Mouse (Mus musculus): Measurements from ENCODE around the gene Lmx1b. TPM values are rescaled to one million over a fixed set of nuclear protein-coding genes. Genes with fewer than 3 reads are reported as not detected.
A peak's percentile ranks its signal among the peaks of the same experiment; 100 is the strongest.

The Lmx1b gene
- polyA plus RNA-seq, 1 experiment from 2014 or later = 1.6 TPM

DNA sequence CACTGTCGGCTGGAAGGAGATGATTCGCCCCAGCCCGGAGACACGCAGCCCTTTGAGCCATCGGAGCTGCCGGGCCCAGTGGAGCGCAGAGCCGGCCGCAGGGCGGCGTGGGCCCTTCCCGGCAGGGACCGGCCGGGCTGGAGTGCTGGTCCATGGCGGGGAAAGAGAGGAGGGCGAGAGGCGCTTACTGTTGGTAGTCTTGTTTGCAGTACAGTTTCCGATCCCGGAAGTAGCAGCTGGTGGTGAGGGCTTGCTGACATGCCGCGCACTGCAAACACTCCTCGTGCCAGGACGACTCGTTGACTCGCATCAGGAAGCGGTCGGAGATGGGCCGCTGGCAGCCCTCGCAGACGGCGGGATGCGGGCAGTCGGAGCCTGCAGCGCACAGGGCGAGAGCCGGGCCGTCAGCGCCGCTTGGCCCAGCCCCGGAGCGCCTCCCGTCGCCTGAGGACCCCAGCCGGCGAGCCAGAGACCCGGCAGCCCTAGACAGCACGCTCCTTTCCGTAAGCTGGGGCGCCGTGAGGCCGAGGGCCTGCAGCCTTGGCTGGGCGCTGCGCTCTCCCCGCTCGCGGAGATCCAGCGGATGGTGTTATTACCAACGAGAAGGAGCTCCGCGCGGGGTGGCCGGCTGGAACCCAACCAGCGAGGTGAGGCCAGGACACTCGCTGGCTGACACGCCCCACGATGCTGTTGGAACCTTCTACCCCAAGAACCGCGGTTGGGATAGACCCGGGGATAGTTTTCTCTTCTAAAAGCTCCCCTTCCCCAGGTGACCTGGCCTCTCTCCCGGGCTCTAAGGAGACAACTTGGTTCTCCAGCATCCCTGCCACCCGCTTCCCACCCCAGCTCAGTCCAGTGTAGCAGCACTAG is 775 bp downstream of the Lmx1b start:
- Histone ChIP-seq H3K9ac (ENCODE audit: low read length) (peak overlapping the region; percentile 49), H3K4me3 (ENCODE audit: low read depth, low read length) (peak overlapping the region; percentile 50), H3K27ac (ENCODE audit: low read depth, low read length) (no peak overlapping the region), H3K4me1 (ENCODE audit: control insufficient read depth, insufficient read depth, low read length) (peaks cover 4% of the 10 kb centered on the region), H3K36me3 (ENCODE audit: control insufficient read depth, insufficient read depth, low read length) (no peaks in the 10 kb centered on the region), H3K9me3 (ENCODE audit: control insufficient read depth, low read length) (no peaks in the 10 kb centered on the region), H3K4me2 (ENCODE audit: low read depth) (peak overlapping the region; percentile 41), H3K27me3 (ENCODE audit: control insufficient read depth, insufficient read depth, low read length) (peaks cover 98% of the 10 kb centered on the region)
- ATAC-seq (ENCODE audit: insufficient read depth, low FRiP score, low TSS enrichment) (no peak), DNase-seq (ENCODE audit: low spot score) (peak; percentile 67)
- under 1% methylated on average over 69 of the region's 71 CpGs for WGBS

DNA sequence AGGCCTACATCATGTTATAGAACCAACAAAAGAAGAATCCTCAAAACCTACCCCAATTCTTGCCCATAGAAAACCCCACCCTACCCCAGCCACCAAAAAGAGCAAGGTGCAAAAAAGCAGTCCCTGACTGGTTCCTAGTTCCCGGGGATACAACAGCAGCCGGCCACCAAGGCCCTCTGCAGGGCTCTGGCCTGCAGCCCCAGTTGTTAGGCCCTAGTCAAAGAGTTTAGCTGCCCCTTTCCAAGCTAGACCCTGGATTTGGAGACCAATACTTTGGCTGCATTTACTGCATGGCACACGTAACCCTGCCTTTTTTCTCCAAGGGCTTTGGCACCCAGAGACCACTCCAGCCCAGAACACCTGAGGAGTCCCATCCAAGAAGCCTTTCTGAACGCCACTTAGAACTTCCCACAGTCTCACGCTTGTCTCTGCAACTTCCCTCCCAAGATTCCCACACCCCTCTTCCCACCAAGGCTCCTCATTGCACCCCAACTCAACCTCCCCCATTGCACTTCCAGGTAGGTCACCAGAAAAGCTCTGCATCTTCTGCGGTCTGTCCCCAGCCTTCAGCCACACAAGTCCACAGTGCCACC is 2.1 kb downstream of the Lmx1b start:
- ATAC-seq (ENCODE audit: insufficient read depth, low FRiP score, low TSS enrichment) (no peak), DNase-seq (ENCODE audit: low spot score) (no peak)
- Histone ChIP-seq H3K36me3 (ENCODE audit: control insufficient read depth, insufficient read depth, low read length) (no peaks in the 10 kb centered on the region), H3K27me3 (ENCODE audit: control insufficient read depth, insufficient read depth, low read length) (peaks cover 98% of the 10 kb centered on the region), H3K4me3 (ENCODE audit: low read depth, low read length) (peak overlapping the region; percentile 50; the same call in 1 of the 2 replicates), H3K9me3 (ENCODE audit: control insufficient read depth, low read length) (no peaks in the 10 kb centered on the region), H3K4me1 (ENCODE audit: control insufficient read depth, insufficient read depth, low read length) (peaks cover 4% of the 10 kb centered on the region), H3K4me2 (ENCODE audit: low read depth) (0 out of 2 replicates have a peak overlapping the region, but pooled peaks have one; percentile 0), H3K9ac (ENCODE audit: low read length) (no peak overlapping the region), H3K27ac (ENCODE audit: low read depth, low read length) (no peak overlapping the region)
- WGBS = 12% methylated on average over 6 of the region's 6 CpGs

DNA sequence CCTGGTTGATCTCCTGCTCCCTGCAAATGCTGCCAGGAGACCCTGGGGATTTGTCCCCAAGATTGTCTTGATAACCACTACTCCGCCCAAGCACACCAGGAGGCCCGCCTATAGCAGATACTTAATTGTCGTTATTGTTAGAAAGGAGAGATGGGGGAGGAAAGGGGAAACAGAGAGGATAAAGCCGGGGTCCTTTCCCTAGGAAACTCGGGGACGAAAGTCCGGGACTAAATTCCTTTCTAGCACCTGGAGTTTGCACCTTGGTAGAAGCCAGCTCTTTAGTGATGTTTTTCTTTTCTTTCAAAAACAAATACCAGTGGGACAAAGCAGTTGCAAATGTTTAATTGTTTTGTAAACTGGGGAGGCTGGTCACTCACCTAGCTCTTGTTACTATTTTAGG is 3.0 kb downstream of the Lmx1b start:
- Histone ChIP-seq H3K27ac (ENCODE audit: low read depth, low read length) (no peak overlapping the region), H3K4me2 (ENCODE audit: low read depth) (no peak overlapping the region), H3K9me3 (ENCODE audit: control insufficient read depth, low read length) (no peaks in the 10 kb centered on the region), H3K4me3 (ENCODE audit: low read depth, low read length) (no peak overlapping the region), H3K9ac (ENCODE audit: low read length) (no peak overlapping the region), H3K36me3 (ENCODE audit: control insufficient read depth, insufficient read depth, low read length) (no peaks in the 10 kb centered on the region), H3K27me3 (ENCODE audit: control insufficient read depth, insufficient read depth, low read length) (peaks cover 98% of the 10 kb centered on the region), H3K4me1 (ENCODE audit: control insufficient read depth, insufficient read depth, low read length) (peaks cover 2% of the 10 kb centered on the region)
- DNase-seq (ENCODE audit: low spot score) = no peak
- 2% methylated on average over 7 of the region's 7 CpGs for WGBS
- ATAC-seq (ENCODE audit: insufficient read depth, low FRiP score, low TSS enrichment) = no peak

DNA sequence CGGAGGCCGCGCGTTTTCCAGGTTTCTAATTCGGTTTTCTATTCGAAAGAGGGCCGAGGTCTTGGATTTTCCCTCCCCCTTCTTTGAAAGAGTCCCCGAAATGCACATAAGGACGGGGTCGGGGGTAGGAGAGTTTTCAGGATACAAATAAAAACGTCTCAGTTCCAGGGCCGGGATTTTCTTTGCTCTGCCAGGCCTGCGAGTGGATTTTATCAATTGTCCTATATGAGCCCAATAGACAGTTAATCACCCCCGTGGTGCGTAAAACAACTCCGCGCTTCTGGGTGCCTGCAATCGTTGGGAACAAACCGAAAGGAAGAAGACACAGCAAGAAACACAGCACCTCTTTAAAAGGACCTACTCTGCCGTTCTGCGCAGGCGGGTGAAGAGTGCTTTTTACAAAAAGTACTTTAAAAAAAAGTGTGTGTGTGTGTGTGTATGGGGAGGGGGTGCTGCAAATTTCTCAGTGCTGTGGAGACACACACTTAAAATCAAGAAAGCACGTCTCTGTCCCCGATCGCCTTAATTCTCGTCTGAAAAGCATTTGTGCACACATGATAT is 3.6 kb downstream of the Lmx1b start:
- peaks cover 3% of the 10 kb centered on the region for H3K4me1 ChIP-seq (ENCODE audit: control insufficient read depth, insufficient read depth, low read length)
- 0 out of 2 replicates have a peak overlapping the region, but pooled peaks have one; percentile 12 for H3K4me3 ChIP-seq (ENCODE audit: low read depth, low read length)
- peak overlapping the region; percentile 26; the same call in 1 of the 2 replicates for H3K4me2 ChIP-seq (ENCODE audit: low read depth)
- WGBS = 1% methylated on average over 26 of the region's 26 CpGs
- H3K36me3 ChIP-seq (ENCODE audit: control insufficient read depth, insufficient read depth, low read length) = no peaks in the 10 kb centered on the region
- H3K9me3 ChIP-seq (ENCODE audit: control insufficient read depth, low read length) = no peaks in the 10 kb centered on the region
- H3K27ac ChIP-seq (ENCODE audit: low read depth, low read length) = no peak overlapping the region
- H3K27me3 ChIP-seq (ENCODE audit: control insufficient read depth, insufficient read depth, low read length) = peaks cover 98% of the 10 kb centered on the region
- DNase-seq (ENCODE audit: low spot score) (peak; percentile 53), ATAC-seq (ENCODE audit: insufficient read depth, low FRiP score, low TSS enrichment) (no peak)
- H3K9ac ChIP-seq (ENCODE audit: low read length) = peak overlapping the region; percentile 14; the same call in 1 of the 2 replicates

DNA sequence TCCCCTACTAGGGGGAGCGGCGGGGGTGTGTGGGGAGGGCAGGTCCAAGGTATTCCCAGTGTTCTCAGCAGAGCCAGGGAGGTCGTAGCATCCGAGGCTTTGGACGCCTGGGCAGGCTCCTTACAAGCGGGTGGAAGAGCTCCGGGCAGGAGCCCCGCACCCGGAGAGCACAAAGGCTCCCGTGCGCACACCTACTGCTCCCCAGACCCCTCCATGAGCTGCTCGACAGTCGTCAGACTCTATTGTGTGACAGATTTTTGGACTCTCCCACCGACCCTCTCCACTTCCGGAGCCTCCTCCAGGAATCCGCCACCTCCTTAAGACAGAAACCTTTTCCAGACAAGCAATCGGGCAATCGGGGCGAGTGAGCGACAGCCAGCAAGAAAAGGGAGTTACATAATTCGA is 4.2 kb downstream of the Lmx1b start:
- H3K27me3 ChIP-seq (ENCODE audit: control insufficient read depth, insufficient read depth, low read length) = peaks cover 98% of the 10 kb centered on the region
- WGBS = 0% methylated on average over 21 of the region's 21 CpGs
- peak overlapping the region; percentile 12 for H3K4me3 ChIP-seq (ENCODE audit: low read depth, low read length)
- DNase-seq (ENCODE audit: low spot score) = peak; percentile 64
- ATAC-seq (ENCODE audit: insufficient read depth, low FRiP score, low TSS enrichment) = no peak
- H3K36me3 ChIP-seq (ENCODE audit: control insufficient read depth, insufficient read depth, low read length) = no peaks in the 10 kb centered on the region
- H3K9ac ChIP-seq (ENCODE audit: low read length) = no peak overlapping the region
- H3K27ac ChIP-seq (ENCODE audit: low read depth, low read length) = no peak overlapping the region
- H3K4me1 ChIP-seq (ENCODE audit: control insufficient read depth, insufficient read depth, low read length) = peaks cover 6% of the 10 kb centered on the region
- peak overlapping the region; percentile 26; the same call in 1 of the 2 replicates for H3K4me2 ChIP-seq (ENCODE audit: low read depth)
- H3K9me3 ChIP-seq (ENCODE audit: control insufficient read depth, low read length) = no peaks in the 10 kb centered on the region

DNA sequence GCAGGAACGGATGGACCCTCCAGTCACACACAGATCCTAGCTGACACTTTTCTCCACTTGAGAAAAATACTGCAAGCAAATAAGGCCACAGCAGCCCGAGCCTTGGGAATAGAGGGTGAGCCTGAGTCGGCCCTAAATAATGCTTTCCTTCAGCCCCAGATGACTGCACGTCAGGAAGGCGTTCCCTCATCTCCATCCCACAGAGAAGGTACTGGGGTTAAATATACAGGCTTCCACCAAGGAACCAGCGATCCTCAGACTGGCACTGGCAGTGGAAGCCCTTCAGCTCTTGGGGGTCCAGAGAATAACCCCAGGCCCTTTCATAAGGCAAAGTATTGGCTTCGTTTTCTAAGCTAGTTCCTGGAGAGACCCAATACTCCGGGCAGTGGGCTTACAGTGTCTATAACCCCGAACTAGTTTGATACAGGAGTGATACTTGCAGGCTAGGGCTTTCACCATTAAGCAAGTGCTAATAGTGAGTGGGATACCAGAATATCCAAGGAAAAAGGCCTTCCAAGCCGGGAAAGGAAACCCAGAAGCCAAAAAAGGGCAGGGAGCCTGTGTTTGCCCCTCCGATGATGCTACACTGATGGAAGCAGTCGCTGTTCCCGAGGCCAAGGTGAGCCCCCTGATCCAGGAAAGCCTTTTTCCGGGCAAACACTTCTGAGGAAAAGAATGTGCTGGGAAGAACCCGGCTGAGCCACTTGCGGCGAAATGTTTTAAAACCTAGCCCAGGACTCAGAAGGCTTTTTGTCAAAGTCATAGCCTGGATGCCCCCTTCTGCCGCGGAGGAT is 4.8 kb downstream of the Lmx1b start:
- Histone ChIP-seq H3K4me1 (ENCODE audit: control insufficient read depth, insufficient read depth, low read length) (peaks cover 6% of the 10 kb centered on the region), H3K9me3 (ENCODE audit: control insufficient read depth, low read length) (no peaks in the 10 kb centered on the region), H3K27me3 (ENCODE audit: control insufficient read depth, insufficient read depth, low read length) (peaks cover 98% of the 10 kb centered on the region), H3K36me3 (ENCODE audit: control insufficient read depth, insufficient read depth, low read length) (no peaks in the 10 kb centered on the region), H3K4me3 (ENCODE audit: low read depth, low read length) (peak overlapping the region; percentile 12), H3K4me2 (ENCODE audit: low read depth) (peak overlapping the region; percentile 26; the same call in 1 of the 2 replicates), H3K27ac (ENCODE audit: low read depth, low read length) (no peak overlapping the region), H3K9ac (ENCODE audit: low read length) (no peak overlapping the region)
- DNase-seq (ENCODE audit: low spot score) = peak; percentile 51
- no peak for ATAC-seq (ENCODE audit: insufficient read depth, low FRiP score, low TSS enrichment)
- 3% methylated on average over 19 of the region's 19 CpGs for WGBS

DNA sequence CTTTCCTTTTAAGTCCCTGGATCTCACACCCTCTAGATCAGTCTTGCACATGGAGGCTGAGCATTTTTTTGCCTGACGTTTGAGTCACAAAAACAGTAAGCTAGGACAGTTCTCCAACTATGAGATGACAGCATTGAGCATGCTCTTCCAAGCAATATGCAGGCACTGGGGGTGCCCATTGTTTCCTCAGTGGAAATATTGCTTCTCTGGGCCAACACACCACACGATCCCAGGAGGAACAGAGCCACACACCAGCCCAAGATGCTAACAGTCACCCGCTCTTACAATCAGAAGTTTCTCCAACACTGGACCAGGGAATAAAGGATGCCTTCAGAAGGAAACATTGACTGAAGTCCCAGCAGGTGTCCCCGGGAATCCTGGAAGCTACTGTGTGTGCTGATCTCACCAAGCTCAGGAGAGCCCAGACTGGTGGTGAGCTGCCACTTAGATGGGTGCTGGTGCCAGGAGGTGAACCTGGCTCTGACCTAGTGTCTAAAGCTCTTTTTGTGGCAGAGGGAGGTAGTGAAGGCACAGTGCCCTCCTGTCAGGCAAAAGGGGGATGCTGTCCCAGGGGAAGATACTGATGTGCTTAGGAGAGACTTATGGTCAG is 5.7 kb downstream of the Lmx1b start:
- no peak overlapping the region for H3K4me2 ChIP-seq (ENCODE audit: low read depth)
- DNase-seq (ENCODE audit: low spot score) = no peak

DNA sequence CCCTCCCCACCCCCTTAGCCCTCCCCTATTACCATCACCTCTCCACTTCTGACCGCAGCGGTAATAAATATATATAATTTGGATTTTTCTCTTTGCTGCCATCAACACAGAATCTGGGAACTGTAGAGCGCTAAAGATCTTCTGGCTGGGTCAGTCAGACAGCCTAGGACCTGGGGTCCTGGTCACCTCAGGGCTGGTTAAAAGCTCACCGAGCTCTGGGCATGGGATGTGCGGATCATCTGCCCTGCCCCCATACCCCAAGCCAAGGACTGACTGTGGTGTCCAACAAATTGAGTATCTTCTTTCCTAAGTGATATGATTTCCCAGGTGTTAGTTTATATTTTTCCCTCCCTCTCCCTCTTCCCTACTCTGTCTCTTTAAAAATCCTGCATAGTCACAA is 6.4 kb downstream of the Lmx1b start:
- H3K4me2 ChIP-seq (ENCODE audit: low read depth) = no peak overlapping the region
- DNase-seq (ENCODE audit: low spot score) = no peak
- no peaks in the 10 kb centered on the region for H3K9me3 ChIP-seq (ENCODE audit: control insufficient read depth, low read length)
- no peaks in the 10 kb centered on the region for H3K36me3 ChIP-seq (ENCODE audit: control insufficient read depth, insufficient read depth, low read length)
- peaks cover 98% of the 10 kb centered on the region for H3K27me3 ChIP-seq (ENCODE audit: control insufficient read depth, insufficient read depth, low read length)
- no peak overlapping the region for H3K4me3 ChIP-seq (ENCODE audit: low read depth, low read length)
- WGBS = 4% methylated on average over 5 of the region's 5 CpGs
- no peak for ATAC-seq (ENCODE audit: insufficient read depth, low FRiP score, low TSS enrichment)
- H3K27ac ChIP-seq (ENCODE audit: low read depth, low read length) = no peak overlapping the region
- H3K9ac ChIP-seq (ENCODE audit: low read length) = no peak overlapping the region
- H3K4me1 ChIP-seq (ENCODE audit: control insufficient read depth, insufficient read depth, low read length) = peaks cover 17% of the 10 kb centered on the region

More for the DNA sequence above, 5.7 kb downstream of the Lmx1b start:
- no peaks in the 10 kb centered on the region for H3K36me3 ChIP-seq (ENCODE audit: control insufficient read depth, insufficient read depth, low read length)
- no peak overlapping the region for H3K4me3 ChIP-seq (ENCODE audit: low read depth, low read length)
- H3K27me3 ChIP-seq (ENCODE audit: control insufficient read depth, insufficient read depth, low read length) = peaks cover 98% of the 10 kb centered on the region
- no peaks in the 10 kb centered on the region for H3K9me3 ChIP-seq (ENCODE audit: control insufficient read depth, low read length)
- H3K9ac ChIP-seq (ENCODE audit: low read length) = no peak overlapping the region
- 5% methylated on average over 4 of the region's 4 CpGs for WGBS
- ATAC-seq (ENCODE audit: insufficient read depth, low FRiP score, low TSS enrichment) = no peak
- peaks cover 14% of the 10 kb centered on the region for H3K4me1 ChIP-seq (ENCODE audit: control insufficient read depth, insufficient read depth, low read length)
- no peak overlapping the region for H3K27ac ChIP-seq (ENCODE audit: low read depth, low read length)

Data from neural tube, embryonic 11.5 days (tissue).